Mouse (Mus musculus): ENCODE results near the gene Wtap. TPM values are rescaled to one million over a fixed set of nuclear protein-coding genes. Genes with fewer than 3 reads are reported as not detected.
"Not testable (repeated sequence)": the region's sequence is repeated elsewhere in the genome, so short reads cannot be mapped to it uniquely, and the experiment has no call there.

Wtap gene
- polyA plus RNA-seq, 1 experiment from 2014 or later = 64.4 TPM

GRCm38 (mm10) chr17:12959377-12959776 is 34.6 kb downstream of the Wtap start:
- not testable (repeated sequence) for H3K27ac ChIP-seq; H3K9me3 ChIP-seq (replicated peaks); H3K27me3 ChIP-seq (replicated peaks); ATAC-seq
- WGBS (ENCODE audit: insufficient replicate concordance) = 51% methylated on average over 2 of the region's 2 CpGs
- peak overlapping the region; percentile 56 for H3K4me2 ChIP-seq
- peaks cover 25% of the 10 kb centered on the region for H3K36me3 ChIP-seq
- H3K9ac ChIP-seq = 0 out of 2 replicates have a peak overlapping the region, but pooled peaks have one; percentile 31
- H3K4me1 ChIP-seq = peaks cover 21% of the 10 kb centered on the region
- peak overlapping the region; percentile 26; the same call in 1 of the 2 replicates for H3K4me3 ChIP-seq

- no peak overlapping the region for H3K4me2 ChIP-seq
- no peak overlapping the region for H3K27ac ChIP-seq
- ATAC-seq = no peak
- no peak overlapping the region for H3K9ac ChIP-seq
- no peaks in the 10 kb centered on the region for H3K9me3 ChIP-seq (replicated peaks)
- H3K27me3 ChIP-seq (replicated peaks) = no peaks in the 10 kb centered on the region
- peaks cover 15% of the 10 kb centered on the region for H3K4me1 ChIP-seq
- 87% methylated on average over 8 of the region's 8 CpGs for WGBS (ENCODE audit: insufficient replicate concordance)
- H3K36me3 ChIP-seq = peaks cover 45% of the 10 kb centered on the region
- no peak overlapping the region for H3K4me3 ChIP-seq
These were observed 37.3 kb downstream of the Wtap start for GRCm38 (mm10) chr17:12956664-12957063.

- H3K4me3 ChIP-seq = no peak overlapping the region
- no peak overlapping the region for H3K4me2 ChIP-seq
- H3K27ac ChIP-seq = no peak overlapping the region
- H3K9ac ChIP-seq = no peak overlapping the region
- H3K36me3 ChIP-seq = peaks cover 75% of the 10 kb centered on the region
- H3K27me3 ChIP-seq (replicated peaks) = no peaks in the 10 kb centered on the region
- no peak for ATAC-seq
- WGBS (ENCODE audit: insufficient replicate concordance) = 90% methylated on average over 5 of the region's 5 CpGs
- no peaks in the 10 kb centered on the region for H3K9me3 ChIP-seq (replicated peaks)
- H3K4me1 ChIP-seq = no peaks in the 10 kb centered on the region
These were observed 44.3 kb downstream of the Wtap start for GRCm38 (mm10) chr17:12949669-12950068.

GRCm38 (mm10) chr17:12942459-12943162 is 51.4 kb downstream of the Wtap start:
- no peaks in the 10 kb centered on the region for H3K9me3 ChIP-seq (replicated peaks)
- H3K36me3 ChIP-seq = peaks cover 49% of the 10 kb centered on the region
- H3K4me1 ChIP-seq = peaks cover 23% of the 10 kb centered on the region
- no peak overlapping the region for H3K9ac ChIP-seq
- H3K4me3 ChIP-seq = no peak overlapping the region
- WGBS (ENCODE audit: insufficient replicate concordance) = 87% methylated on average over 6 of the region's 6 CpGs
- no peak overlapping the region for H3K4me2 ChIP-seq
- ATAC-seq = no peak
- no peak overlapping the region for H3K27ac ChIP-seq
- no peaks in the 10 kb centered on the region for H3K27me3 ChIP-seq (replicated peaks)

- 73% methylated on average over 8 of the region's 8 CpGs for WGBS (ENCODE audit: insufficient replicate concordance)
These were observed 52.3 kb downstream of the Wtap start for GRCm38 (mm10) chr17:12941543-12942260.

GRCm38 (mm10) chr17:12940151-12940805 is 53.7 kb downstream of the Wtap start, which contains the start of gene Acat3:
TSS of gene Acat3 (minus strand) at chr17:12940600.
- peak within 1 kb of the TSS; percentile 39; the same call in 1 of the 2 replicates for H3K27ac ChIP-seq
- no peaks in the 10 kb centered on the region for H3K9me3 ChIP-seq (replicated peaks)
- peak within 1 kb of the TSS; percentile 33 for H3K4me3 ChIP-seq
- H3K4me1 ChIP-seq = peaks cover 23% of the 10 kb centered on the region
- 0 out of 2 replicates have a peak within 1 kb of the TSS, but pooled peaks have one; percentile 4 for H3K9ac ChIP-seq
- 14% methylated on average over 27 of the region's 27 CpGs for WGBS (ENCODE audit: insufficient replicate concordance)
- peaks cover 31% of the 10 kb centered on the region for H3K36me3 ChIP-seq
- ATAC-seq = peak; percentile 76
- no peaks in the 10 kb centered on the region for H3K27me3 ChIP-seq (replicated peaks)
- H3K4me2 ChIP-seq = peak within 1 kb of the TSS; percentile 52

More at GRCm38 (mm10) chr17:12941543-12942260, 52.3 kb downstream of the Wtap start:
- no peak overlapping the region for H3K4me3 ChIP-seq
- H3K9me3 ChIP-seq (replicated peaks) = no peaks in the 10 kb centered on the region
- peaks cover 23% of the 10 kb centered on the region for H3K4me1 ChIP-seq
- no peak overlapping the region for H3K27ac ChIP-seq
- H3K9ac ChIP-seq = 0 out of 2 replicates have a peak overlapping the region, but pooled peaks have one; percentile 4
- no peak overlapping the region for H3K4me2 ChIP-seq
- H3K36me3 ChIP-seq = peaks cover 42% of the 10 kb centered on the region
- ATAC-seq = no peak
- no peaks in the 10 kb centered on the region for H3K27me3 ChIP-seq (replicated peaks)

GRCm38 (mm10) chr17:12939377-12940148 is 54.4 kb downstream of the Wtap start:
- H3K9ac ChIP-seq; H3K27ac ChIP-seq; H3K9me3 ChIP-seq (replicated peaks); H3K27me3 ChIP-seq (replicated peaks): not testable (repeated sequence)
- H3K4me3 ChIP-seq = 0 out of 2 replicates have a peak overlapping the region, but pooled peaks have one; percentile 33
- H3K4me2 ChIP-seq = peak overlapping the region; percentile 52
- peaks cover 24% of the 10 kb centered on the region for H3K36me3 ChIP-seq
- ATAC-seq = 0 out of 2 replicates have a peak, but pooled peaks have one; percentile 28
- WGBS (ENCODE audit: insufficient replicate concordance) = 35% methylated on average over 4 of the region's 12 CpGs
- H3K4me1 ChIP-seq = peaks cover 23% of the 10 kb centered on the region

- no peak overlapping the region for H3K4me3 ChIP-seq
- no peak overlapping the region for H3K27ac ChIP-seq
- no peaks in the 10 kb centered on the region for H3K27me3 ChIP-seq (replicated peaks)
- WGBS (ENCODE audit: insufficient replicate concordance) = 46% methylated on average over 2 of the region's 2 CpGs
- no peak overlapping the region for H3K4me2 ChIP-seq
- no peaks in the 10 kb centered on the region for H3K9me3 ChIP-seq (replicated peaks)
- no peak overlapping the region for H3K9ac ChIP-seq
- ATAC-seq = no peak
- peaks cover 10% of the 10 kb centered on the region for H3K36me3 ChIP-seq
- peaks cover 23% of the 10 kb centered on the region for H3K4me1 ChIP-seq
These were observed 55.9 kb downstream of the Wtap start for GRCm38 (mm10) chr17:12938077-12938476.

- no peaks in the 10 kb centered on the region for H3K27me3 ChIP-seq (replicated peaks)
- no peak overlapping the region for H3K9ac ChIP-seq
- no peak for ATAC-seq
- peaks cover 23% of the 10 kb centered on the region for H3K4me1 ChIP-seq
- H3K36me3 ChIP-seq = peaks cover 4% of the 10 kb centered on the region; the same call in 1 of the 2 replicates
- WGBS (ENCODE audit: insufficient replicate concordance) = 72% methylated on average over 2 of the region's 2 CpGs
- no peak overlapping the region for H3K4me3 ChIP-seq
- H3K27ac ChIP-seq = no peak overlapping the region
- H3K4me2 ChIP-seq = no peak overlapping the region
- no peaks in the 10 kb centered on the region for H3K9me3 ChIP-seq (replicated peaks)
These were observed 56.5 kb downstream of the Wtap start for GRCm38 (mm10) chr17:12937412-12937970.

- no peaks in the 10 kb centered on the region for H3K9me3 ChIP-seq (replicated peaks)
- H3K36me3 ChIP-seq = no peaks in the 10 kb centered on the region
- no peak overlapping the region for H3K27ac ChIP-seq
- H3K4me3 ChIP-seq = no peak overlapping the region
- no peak overlapping the region for H3K9ac ChIP-seq
- peaks cover 9% of the 10 kb centered on the region for H3K4me1 ChIP-seq
- H3K27me3 ChIP-seq (replicated peaks) = no peaks in the 10 kb centered on the region
- ATAC-seq = no peak
- 53% methylated on average over 4 of the region's 4 CpGs for WGBS (ENCODE audit: insufficient replicate concordance)
- no peak overlapping the region for H3K4me2 ChIP-seq
These were observed 58.2 kb downstream of the Wtap start for GRCm38 (mm10) chr17:12935719-12936118.

- 79% methylated on average over 5 of the region's 5 CpGs for WGBS (ENCODE audit: insufficient replicate concordance)
These were observed 62.4 kb downstream of the Wtap start for GRCm38 (mm10) chr17:12931576-12931975.

More at GRCm38 (mm10) chr17:12931576-12931975, 62.4 kb downstream of the Wtap start:
- H3K4me2 ChIP-seq; H3K36me3 ChIP-seq; H3K9me3 ChIP-seq (replicated peaks); H3K9ac ChIP-seq; H3K27ac ChIP-seq; H3K4me3 ChIP-seq; ATAC-seq; H3K27me3 ChIP-seq (replicated peaks); H3K4me1 ChIP-seq: not testable (repeated sequence)

Data from liver, embryonic 12.5 days (tissue).